Comparison of ENCODE assay signal across 8 mouse cellular contexts in the genomic region with DNA sequence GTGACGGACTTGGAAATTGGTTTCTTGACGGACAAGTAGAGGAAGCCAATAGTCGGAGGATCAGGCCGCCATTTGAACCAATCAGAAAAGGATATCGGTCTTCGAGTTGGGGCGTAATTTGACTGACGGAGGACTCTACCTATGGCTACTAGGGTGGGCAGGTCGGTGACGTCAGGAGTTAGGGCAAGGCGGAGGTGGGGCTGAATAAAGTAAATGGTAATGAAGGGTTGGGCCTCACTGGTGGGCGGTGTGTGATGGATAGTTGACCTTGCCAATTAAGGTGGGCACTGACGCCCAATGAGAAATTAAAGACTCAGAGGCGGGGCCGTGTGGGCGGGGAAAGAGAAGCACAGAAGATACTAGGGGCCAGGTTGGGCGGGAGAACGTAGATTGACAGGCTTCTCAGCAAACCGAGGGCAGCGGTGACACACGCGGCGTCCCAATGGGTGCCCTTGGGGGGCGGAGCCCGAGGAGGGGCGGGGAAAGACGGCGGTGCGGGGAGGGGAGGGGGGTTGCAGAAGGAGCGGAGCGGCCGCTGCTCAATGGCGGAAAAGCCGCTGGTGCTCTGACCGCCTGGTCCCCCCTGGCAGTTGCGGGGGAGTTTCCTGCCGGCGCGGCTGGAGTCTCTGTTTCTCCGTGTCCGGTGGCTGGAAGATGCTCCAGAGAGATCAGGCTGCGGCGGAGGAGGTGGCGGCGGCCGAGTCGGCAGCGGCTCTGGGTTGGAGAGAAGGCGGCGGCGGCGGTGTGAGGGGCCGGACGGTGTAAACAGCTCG. TPM values are rescaled to one million over a fixed set of nuclear protein-coding genes. Genes with fewer than 3 reads are reported as not detected.
DNase-seq lines count a peak whose midpoint lies in the region; ATAC-seq lines count a peak whose summit lies in the region.

No protein-coding gene starts in this region.

- ATAC-seq in CD4-positive, CD25-positive, alpha-beta regulatory T cell, adult 4 months = peak; percentile 80
- ATAC-seq in heart, embryonic 14.5 days (ENCODE audit: insufficient number of reproducible peaks, insufficient read depth, low FRiP score, low read depth) = peak; percentile 99
- ATAC-seq in liver, embryonic 13.5 days (ENCODE audit: low read depth) = peak; percentile 95
- peak; percentile 99 for ATAC-seq in stomach, embryonic 16.5 days (ENCODE audit: insufficient read depth, low FRiP score)

- peaks cover 4 to 26% of the 10 kb centered on the region in 2 experiments for H3K4me1 ChIP-seq in heart, embryonic 14.5 days (ENCODE audit: control insufficient read depth in 2 of 2, insufficient read depth in 2 of 2, low read length in 2 of 2)
- H3K4me1 ChIP-seq in liver, embryonic 13.5 days (replicated peaks) = peaks cover 46% of the 10 kb centered on the region
- H3K4me1 ChIP-seq in stomach, embryonic 16.5 days (ENCODE audit: control insufficient read depth, insufficient read depth, low read length) = peaks cover 21% of the 10 kb centered on the region

- peak; percentile 100 for DNase-seq in c-Kit-negative CD71-positive TER-119-positive erythroid progenitor cells, embryonic 14.5 days (ENCODE audit: low read depth, low spot score)
- peak; percentile 100 for DNase-seq in fibroblast of lung, adult 2 months (ENCODE audit: low read depth)
- peak; percentile 100 for DNase-seq in kidney, postnatal 14 days
- peak; percentile 100 for DNase-seq in liver, embryonic 13.5 days
- DNase-seq in neural tube, embryonic 10.5 days (ENCODE audit: extremely low spot score, low spot score) = peak; percentile 97

- no peaks in the 10 kb centered on the region for H3K27me3 ChIP-seq in heart, embryonic 14.5 days (ENCODE audit: control insufficient read depth, insufficient read depth, low read length)
- H3K27me3 ChIP-seq in liver, embryonic 13.5 days = no peaks in the 10 kb centered on the region
- no peaks in the 10 kb centered on the region for H3K27me3 ChIP-seq in stomach, embryonic 16.5 days (ENCODE audit: control insufficient read depth, insufficient read depth, low read length)

- peak overlapping the region; percentile 97 to 98 for H3K27ac ChIP-seq in heart, embryonic 14.5 days (replicated peaks in 1 of 2; ENCODE audit: control insufficient read depth in 1 of 2, insufficient read depth in 1 of 2, low read depth in 2 of 2, low read length in 2 of 2)
- peak overlapping the region; percentile 96 for H3K27ac ChIP-seq in liver, embryonic 13.5 days
- peak overlapping the region; percentile 98 for H3K27ac ChIP-seq in stomach, embryonic 16.5 days (ENCODE audit: low read length)

- under 1% methylated on average over 54 of the region's 55 CpGs for WGBS in heart, embryonic 14.5 days
- under 1% methylated on average over 52 of the region's 55 CpGs for WGBS in liver, embryonic 13.5 days (ENCODE audit: insufficient replicate concordance)
- 0% methylated on average over 52 of the region's 55 CpGs for WGBS in stomach, embryonic 16.5 days

- H3K9ac ChIP-seq in heart, embryonic 14.5 days (ENCODE audit: low read length) = peak overlapping the region; percentile 93
- peak overlapping the region; percentile 100 for H3K9ac ChIP-seq in liver, embryonic 13.5 days
- H3K9ac ChIP-seq in stomach, embryonic 16.5 days (ENCODE audit: low read length) = peak overlapping the region; percentile 98

- H3K9me3 ChIP-seq in heart, embryonic 14.5 days (ENCODE audit: control insufficient read depth, low read length) = no peaks in the 10 kb centered on the region
- H3K9me3 ChIP-seq in liver, embryonic 13.5 days (replicated peaks) = no peaks in the 10 kb centered on the region
- no peaks in the 10 kb centered on the region for H3K9me3 ChIP-seq in stomach, embryonic 16.5 days (replicated peaks; ENCODE audit: control insufficient read depth, low read length)

- peak overlapping the region; percentile 91 for H3K4me2 ChIP-seq in heart, embryonic 14.5 days (ENCODE audit: low read length)
- H3K4me2 ChIP-seq in liver, embryonic 13.5 days = peak overlapping the region; percentile 82
- H3K4me2 ChIP-seq in stomach, embryonic 16.5 days (ENCODE audit: low read depth, low read length) = peak overlapping the region; percentile 81; the same call in 1 of the 2 replicates

- peak overlapping the region; percentile 84 to 98 for H3K4me3 ChIP-seq in heart, embryonic 14.5 days (ENCODE audit: control insufficient read depth in 1 of 2, insufficient read depth in 1 of 2, low read depth in 1 of 2, low read length in 2 of 2)
- H3K4me3 ChIP-seq in liver, embryonic 13.5 days (replicated peaks) = peak overlapping the region; percentile 94
- peak overlapping the region; percentile 95 for H3K4me3 ChIP-seq in stomach, embryonic 16.5 days (replicated peaks; ENCODE audit: low read length)

- no peaks in the 10 kb centered on the region for H3K36me3 ChIP-seq in heart, embryonic 14.5 days (ENCODE audit: control insufficient read depth, insufficient read depth, low read length)
- no peaks in the 10 kb centered on the region for H3K36me3 ChIP-seq in liver, embryonic 13.5 days
- no peaks in the 10 kb centered on the region for H3K36me3 ChIP-seq in stomach, embryonic 16.5 days (ENCODE audit: control insufficient read depth, insufficient read depth, low read length)

RNA-seq across cellular contexts. Expression of a gene that starts 1.1 kb away (rescaled TPM):
- polyA plus RNA-seq in CD4-positive, CD25-positive, alpha-beta regulatory T cell, adult 4 months (2017; shearing (Covaris generic)) = 10 to 100 TPM; 13.9 to 27.5 TPM
- 68.9 and 73.0 TPM in 2 replicates for polyA plus RNA-seq in heart, embryonic 14.5 days (2014; fragmentation: Nextera tagmentation; extraction: Ambion mirVana)
- 47.2 and 55.0 TPM in 2 replicates for polyA plus RNA-seq in liver, embryonic 13.5 days (2015; fragmentation: Nextera tagmentation; extraction: Ambion mirVana)
- polyA plus RNA-seq in stomach, embryonic 16.5 days (2015; fragmentation: Nextera tagmentation; extraction: Ambion mirVana) = 45.0 and 56.1 TPM in 2 replicates

Comparison
In these comparisons a context has a peak if more than half of its experiments do, and no peak if none do; other contexts are left out.
1. Peak in every context shown above with its lines: DNase-seq, ATAC-seq, H3K4me3 ChIP-seq and H3K27ac ChIP-seq.